Mouse (Mus musculus): ENCODE measurements around the gene Chst3. TPM values are rescaled to one million over a fixed set of nuclear protein-coding genes. Genes with fewer than 3 reads are reported as not detected.
A peak's percentile ranks its signal among the peaks of the same experiment; 100 is the strongest.
"Not testable (repeated sequence)": the region's sequence is repeated elsewhere in the genome, so short reads cannot be mapped to it uniquely, and the experiment has no call there.

Chst3 gene
- polyA plus RNA-seq, 1 experiment from 2014 or later: 1.0 TPM

DNA sequence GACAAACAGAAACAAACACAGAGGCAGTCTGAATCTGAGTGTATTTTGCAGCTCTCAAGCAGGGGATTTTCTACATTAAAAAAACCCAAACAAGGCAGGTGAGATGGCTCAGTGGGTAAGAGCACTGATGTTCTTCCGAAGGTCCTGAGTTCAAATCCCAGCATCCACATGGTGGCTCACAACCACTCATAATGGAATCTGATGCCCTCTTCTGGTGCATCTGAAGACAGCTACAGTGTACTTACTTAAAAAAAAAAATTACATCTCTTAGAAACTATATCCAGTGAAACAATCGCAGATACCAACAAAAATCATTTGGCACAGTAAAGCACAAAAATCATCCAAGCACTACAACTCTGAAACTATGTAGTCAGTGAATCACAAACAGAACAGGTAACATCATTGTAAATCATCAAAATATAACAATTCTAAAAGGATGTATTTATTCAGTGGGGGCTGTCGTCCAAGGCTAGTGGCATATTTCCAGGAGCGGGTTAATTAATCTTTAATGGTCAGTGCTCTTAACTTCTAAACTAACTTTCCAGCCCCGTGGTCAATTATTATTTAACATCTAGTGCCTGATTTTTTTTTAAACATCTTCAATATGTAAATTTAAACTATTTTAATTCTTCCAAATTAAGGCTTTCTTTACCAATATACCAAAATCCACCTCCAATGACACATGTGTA, 2.7 kb upstream of the Chst3 start:
- H3K27me3 ChIP-seq (ENCODE audit: control insufficient read depth, insufficient read depth, low read length); H3K4me2 ChIP-seq (replicated peaks; ENCODE audit: low read depth, low read length); H3K4me3 ChIP-seq (ENCODE audit: low read length); H3K36me3 ChIP-seq (ENCODE audit: control insufficient read depth, insufficient read depth, low read length); H3K27ac ChIP-seq (ENCODE audit: low read depth, low read length); ATAC-seq (ENCODE audit: low FRiP score, low TSS enrichment); H3K9ac ChIP-seq (ENCODE audit: low read depth, low read length); H3K4me1 ChIP-seq (ENCODE audit: control insufficient read depth, insufficient read depth, low read length); H3K9me3 ChIP-seq (ENCODE audit: control insufficient read depth, low read length): not testable (repeated sequence)
- 87% methylated on average over 5 of the region's 5 CpGs for WGBS

DNA sequence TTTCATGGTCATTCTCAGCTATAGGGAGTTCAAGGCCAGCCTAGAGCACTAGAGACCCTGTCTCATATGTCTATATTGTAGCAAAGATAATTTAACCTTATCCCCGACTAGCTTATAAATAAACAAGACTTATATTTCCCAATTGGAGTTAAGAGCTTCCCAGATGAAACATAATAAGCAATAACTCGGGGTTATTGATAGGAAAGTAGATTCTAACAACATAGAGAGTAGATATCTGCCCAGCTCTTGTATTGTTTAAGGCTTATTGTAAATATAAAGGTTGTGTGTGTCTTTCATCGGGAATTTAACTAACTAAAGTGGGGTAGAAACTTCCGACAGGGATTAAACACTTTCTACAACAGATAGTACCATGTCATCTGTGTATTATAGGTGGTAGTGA, 1.5 kb upstream of the Chst3 start:
- 88% methylated on average over 4 of the region's 4 CpGs for WGBS
- H3K9me3 ChIP-seq (ENCODE audit: control insufficient read depth, low read length): no peaks in the 10 kb centered on the region
- H3K4me3 ChIP-seq (ENCODE audit: low read length): no peak overlapping the region
- H3K27ac ChIP-seq (ENCODE audit: low read depth, low read length): no peak overlapping the region
- H3K4me2 ChIP-seq (replicated peaks; ENCODE audit: low read depth, low read length): no peak overlapping the region
- no peak overlapping the region for H3K9ac ChIP-seq (ENCODE audit: low read depth, low read length)
- no peak for ATAC-seq (ENCODE audit: low FRiP score, low TSS enrichment)
- no peaks in the 10 kb centered on the region for H3K4me1 ChIP-seq (ENCODE audit: control insufficient read depth, insufficient read depth, low read length)
- H3K27me3 ChIP-seq (ENCODE audit: control insufficient read depth, insufficient read depth, low read length): peaks cover 7% of the 10 kb centered on the region; the same call in 1 of the 2 replicates
- no peaks in the 10 kb centered on the region for H3K36me3 ChIP-seq (ENCODE audit: control insufficient read depth, insufficient read depth, low read length)

DNA sequence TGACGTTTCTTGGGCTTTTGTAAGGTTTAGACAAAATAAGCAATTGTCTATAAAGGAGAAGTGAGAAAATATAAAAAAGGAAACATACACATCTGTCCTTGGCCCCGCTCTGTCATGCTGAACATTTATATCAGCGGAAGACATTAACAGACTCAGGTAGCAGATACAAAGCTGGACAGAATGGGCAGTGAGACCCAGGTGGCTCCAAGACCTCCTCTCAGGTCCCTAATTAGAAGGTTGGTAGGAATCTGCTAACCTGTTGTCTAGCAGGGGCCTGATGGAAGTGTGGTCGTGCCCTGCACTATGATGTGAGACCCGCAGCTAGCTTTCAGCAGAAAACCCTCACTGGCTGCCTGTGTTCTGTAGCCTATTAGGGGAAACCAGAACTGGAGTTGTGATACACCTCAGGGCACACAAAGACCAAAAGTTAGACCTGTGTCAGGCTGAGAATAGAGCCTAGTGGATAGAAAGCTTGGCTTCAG, 1.0 kb upstream of the Chst3 start:
- Histone ChIP-seq H3K36me3 (ENCODE audit: control insufficient read depth, insufficient read depth, low read length) (no peaks in the 10 kb centered on the region), H3K9me3 (ENCODE audit: control insufficient read depth, low read length) (no peaks in the 10 kb centered on the region), H3K9ac (ENCODE audit: low read depth, low read length) (no peak overlapping the region), H3K27ac (ENCODE audit: low read depth, low read length) (no peak overlapping the region), H3K4me1 (ENCODE audit: control insufficient read depth, insufficient read depth, low read length) (no peaks in the 10 kb centered on the region), H3K4me2 (replicated peaks; ENCODE audit: low read depth, low read length) (no peak overlapping the region), H3K4me3 (ENCODE audit: low read length) (no peak overlapping the region), H3K27me3 (ENCODE audit: control insufficient read depth, insufficient read depth, low read length) (peaks cover 7% of the 10 kb centered on the region; the same call in 1 of the 2 replicates)
- WGBS: 77% methylated on average over 5 of the region's 5 CpGs
- ATAC-seq (ENCODE audit: low FRiP score, low TSS enrichment): no peak

DNA sequence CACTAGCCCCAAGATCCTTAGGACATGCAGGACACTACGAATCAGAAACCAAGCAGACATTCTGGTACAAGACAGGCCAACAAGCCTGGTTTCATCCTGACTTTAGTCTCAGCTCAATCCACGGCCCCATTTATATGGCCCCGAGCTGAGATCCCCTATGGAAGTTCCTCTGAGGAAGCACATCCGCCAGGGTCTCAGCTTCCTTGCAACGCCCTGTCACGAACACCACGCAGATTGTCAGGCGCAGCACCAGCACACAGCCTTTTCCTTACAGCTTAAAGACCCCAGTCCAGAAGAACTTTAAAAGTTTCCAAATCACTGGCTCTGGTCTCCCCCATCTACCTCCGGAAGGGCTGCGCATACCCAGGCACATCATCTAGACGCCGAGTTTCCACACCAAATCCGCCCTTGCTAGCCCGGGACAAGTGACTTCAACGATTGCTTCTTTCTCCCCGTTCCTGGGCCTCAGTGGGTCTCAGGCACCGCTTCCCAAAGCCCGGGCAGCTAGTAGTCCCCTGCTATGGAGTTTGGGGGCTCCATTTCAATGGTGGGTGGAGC, 948 bp downstream of the Chst3 start:
- H3K9me3 ChIP-seq (ENCODE audit: control insufficient read depth, low read length): no peaks in the 10 kb centered on the region
- peaks cover 7% of the 10 kb centered on the region for H3K4me1 ChIP-seq (ENCODE audit: control insufficient read depth, insufficient read depth, low read length)
- peak overlapping the region; percentile 81 for H3K9ac ChIP-seq (ENCODE audit: low read depth, low read length)
- H3K4me3 ChIP-seq (ENCODE audit: low read length): peak overlapping the region; percentile 70
- peak overlapping the region; percentile 71 for H3K27ac ChIP-seq (ENCODE audit: low read depth, low read length)
- WGBS: 5% methylated on average over 18 of the region's 18 CpGs
- peak overlapping the region; percentile 91 for H3K4me2 ChIP-seq (replicated peaks; ENCODE audit: low read depth, low read length)
- no peaks in the 10 kb centered on the region for H3K36me3 ChIP-seq (ENCODE audit: control insufficient read depth, insufficient read depth, low read length)
- peaks cover 7% of the 10 kb centered on the region; the same call in 1 of the 2 replicates for H3K27me3 ChIP-seq (ENCODE audit: control insufficient read depth, insufficient read depth, low read length)
- ATAC-seq (ENCODE audit: low FRiP score, low TSS enrichment): no peak

DNA sequence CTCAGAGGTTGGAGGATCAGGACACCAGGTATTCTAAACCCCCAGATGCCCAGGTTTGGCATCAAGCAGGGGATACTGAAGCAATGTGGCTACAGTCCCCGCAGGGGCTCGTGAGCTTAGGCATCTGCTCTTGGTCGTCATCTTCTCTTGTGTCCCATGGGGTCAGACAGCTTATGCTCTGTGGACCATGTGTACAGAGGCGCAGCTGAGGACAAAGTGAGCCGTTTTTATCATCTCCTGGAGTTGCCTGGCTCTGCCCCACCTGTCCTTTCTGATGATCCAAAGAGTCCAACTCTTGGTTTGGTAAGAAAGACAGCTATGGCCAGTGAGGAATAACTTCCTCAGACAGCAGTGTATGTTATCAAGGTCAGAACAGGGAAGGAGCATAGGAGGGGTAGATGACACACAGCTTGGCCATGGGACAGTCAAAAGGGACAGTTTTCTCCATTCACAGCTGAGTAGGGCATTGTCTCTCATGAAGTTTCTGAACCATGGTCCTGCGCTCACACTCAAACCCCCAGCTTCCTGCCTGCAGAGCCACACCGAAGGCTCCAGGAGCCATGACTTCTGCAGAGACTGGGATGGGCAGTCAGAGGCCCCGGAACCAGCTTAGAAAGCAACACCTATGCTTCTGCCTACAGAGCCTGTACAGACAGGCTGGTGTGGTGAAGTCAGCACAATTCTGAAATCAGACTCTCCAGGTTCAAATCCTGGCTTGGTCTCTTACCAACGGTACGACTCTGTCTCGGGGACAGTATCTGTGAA, 2.5 kb downstream of the Chst3 start:
- WGBS: 89% methylated on average over 11 of the region's 11 CpGs
- H3K27me3 ChIP-seq (ENCODE audit: control insufficient read depth, insufficient read depth, low read length): peaks cover 7% of the 10 kb centered on the region; the same call in 1 of the 2 replicates
- H3K4me3 ChIP-seq (ENCODE audit: low read length): no peak overlapping the region
- ATAC-seq (ENCODE audit: low FRiP score, low TSS enrichment): no peak
- H3K9ac ChIP-seq (ENCODE audit: low read depth, low read length): no peak overlapping the region
- H3K36me3 ChIP-seq (ENCODE audit: control insufficient read depth, insufficient read depth, low read length): no peaks in the 10 kb centered on the region
- H3K4me2 ChIP-seq (replicated peaks; ENCODE audit: low read depth, low read length): no peak overlapping the region
- H3K27ac ChIP-seq (ENCODE audit: low read depth, low read length): no peak overlapping the region
- H3K9me3 ChIP-seq (ENCODE audit: control insufficient read depth, low read length): no peaks in the 10 kb centered on the region
- peaks cover 16% of the 10 kb centered on the region for H3K4me1 ChIP-seq (ENCODE audit: control insufficient read depth, insufficient read depth, low read length)

DNA sequence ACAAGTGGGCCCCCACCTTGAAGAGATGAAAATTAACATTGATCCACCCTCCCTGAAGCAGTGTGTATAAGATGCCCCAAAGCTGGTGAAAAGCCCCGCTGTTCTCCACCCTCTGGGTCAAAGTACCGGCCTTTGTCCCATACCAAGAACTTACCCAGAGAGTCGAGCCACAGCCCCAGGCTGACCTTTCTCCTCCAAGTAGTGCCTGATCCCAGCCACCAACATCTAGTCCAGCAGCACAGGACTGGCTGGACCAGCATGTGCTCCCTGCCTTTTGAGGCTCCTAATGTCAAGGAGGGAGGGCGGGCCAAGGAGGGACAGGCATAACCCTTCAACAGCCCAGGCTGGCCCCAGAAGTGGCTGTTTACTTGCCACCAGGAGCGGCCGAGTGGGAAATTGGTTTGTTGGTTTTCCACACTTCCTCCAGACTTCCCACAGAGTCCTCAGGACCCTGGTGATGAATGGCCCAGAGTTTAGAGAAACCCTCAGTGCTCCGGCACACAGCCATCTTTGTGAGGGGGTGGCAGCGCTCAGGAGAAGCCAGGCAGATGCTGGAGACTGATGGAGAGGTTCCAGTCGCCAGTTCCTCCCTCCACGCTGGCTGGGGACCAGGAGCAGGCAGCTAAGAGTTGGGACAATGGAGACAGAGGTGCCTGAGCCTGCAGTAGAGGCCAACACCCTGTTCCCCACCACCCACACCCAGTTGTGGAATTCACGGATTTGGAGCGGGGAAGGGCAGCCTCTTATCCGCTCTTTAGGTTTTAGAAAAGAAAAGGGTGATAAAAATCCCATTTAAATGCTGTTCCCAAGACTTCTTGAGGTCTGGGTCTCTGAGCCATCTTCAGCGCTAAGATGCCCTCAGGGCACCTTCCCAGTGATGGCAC, 3.7 kb downstream of the Chst3 start:
- ATAC-seq (ENCODE audit: low FRiP score, low TSS enrichment): no peak
- peaks cover 16% of the 10 kb centered on the region for H3K4me1 ChIP-seq (ENCODE audit: control insufficient read depth, insufficient read depth, low read length)
- peaks cover 7% of the 10 kb centered on the region; the same call in 1 of the 2 replicates for H3K27me3 ChIP-seq (ENCODE audit: control insufficient read depth, insufficient read depth, low read length)
- WGBS: 61% methylated on average over 14 of the region's 14 CpGs
- no peak overlapping the region for H3K9ac ChIP-seq (ENCODE audit: low read depth, low read length)
- no peaks in the 10 kb centered on the region for H3K36me3 ChIP-seq (ENCODE audit: control insufficient read depth, insufficient read depth, low read length)
- H3K4me2 ChIP-seq (replicated peaks; ENCODE audit: low read depth, low read length): no peak overlapping the region
- no peak overlapping the region for H3K4me3 ChIP-seq (ENCODE audit: low read length)
- H3K9me3 ChIP-seq (ENCODE audit: control insufficient read depth, low read length): no peaks in the 10 kb centered on the region
- no peak overlapping the region for H3K27ac ChIP-seq (ENCODE audit: low read depth, low read length)

DNA sequence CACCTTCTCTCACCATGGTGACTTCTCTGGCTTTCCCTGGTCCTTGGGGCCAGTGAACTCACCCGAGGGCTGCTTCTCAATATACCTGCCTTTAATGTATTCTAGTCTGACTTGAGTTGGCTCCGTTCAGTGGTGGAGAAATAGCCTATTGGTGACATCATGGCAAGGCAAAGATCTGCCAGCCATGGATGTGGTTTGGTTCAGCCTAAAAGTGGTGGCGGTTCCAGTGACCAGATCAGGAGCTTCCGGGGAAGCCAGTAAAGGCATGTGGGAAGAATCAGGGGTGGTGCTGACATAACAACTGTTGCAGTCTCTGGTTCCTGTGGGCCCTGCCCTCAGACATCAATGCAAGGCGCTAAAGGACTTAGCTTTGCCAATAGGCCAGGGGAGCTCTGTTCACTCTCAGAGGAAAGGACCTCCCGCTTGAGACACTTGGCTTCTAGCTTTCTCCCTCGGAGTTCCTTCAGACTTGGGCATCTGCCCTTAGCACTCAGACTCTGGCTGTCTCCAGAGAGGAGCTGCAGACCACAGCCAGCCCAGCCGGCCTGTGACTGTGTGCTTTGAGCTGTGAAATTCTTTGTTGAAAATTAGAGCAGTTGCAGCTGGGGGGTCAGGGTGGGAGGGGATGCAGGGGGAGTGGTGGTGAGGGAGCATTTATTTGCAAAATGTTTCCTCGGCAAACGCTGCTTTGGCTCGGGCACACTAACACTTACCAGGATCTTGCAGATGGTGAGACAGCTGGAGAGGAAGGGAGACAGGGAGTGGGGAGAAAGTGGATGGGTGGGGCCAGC, 6.3 kb downstream of the Chst3 start:
- 0 out of 2 replicates have a peak, but pooled peaks cover 4% of the 10 kb centered on the region for H3K27me3 ChIP-seq (ENCODE audit: control insufficient read depth, insufficient read depth, low read length)
- H3K36me3 ChIP-seq (ENCODE audit: control insufficient read depth, insufficient read depth, low read length): no peaks in the 10 kb centered on the region
- ATAC-seq (ENCODE audit: low FRiP score, low TSS enrichment): peak; percentile 54; the same call in 1 of the 2 replicates
- no peak overlapping the region for H3K4me2 ChIP-seq (replicated peaks; ENCODE audit: low read depth, low read length)
- H3K4me1 ChIP-seq (ENCODE audit: control insufficient read depth, insufficient read depth, low read length): peaks cover 16% of the 10 kb centered on the region
- no peak overlapping the region for H3K9ac ChIP-seq (ENCODE audit: low read depth, low read length)
- WGBS: 37% methylated on average over 11 of the region's 11 CpGs
- no peak overlapping the region for H3K4me3 ChIP-seq (ENCODE audit: low read length)
- no peaks in the 10 kb centered on the region for H3K9me3 ChIP-seq (ENCODE audit: control insufficient read depth, low read length)
- H3K27ac ChIP-seq (ENCODE audit: low read depth, low read length): peak overlapping the region; percentile 30; the same call in 1 of the 2 replicates

DNA sequence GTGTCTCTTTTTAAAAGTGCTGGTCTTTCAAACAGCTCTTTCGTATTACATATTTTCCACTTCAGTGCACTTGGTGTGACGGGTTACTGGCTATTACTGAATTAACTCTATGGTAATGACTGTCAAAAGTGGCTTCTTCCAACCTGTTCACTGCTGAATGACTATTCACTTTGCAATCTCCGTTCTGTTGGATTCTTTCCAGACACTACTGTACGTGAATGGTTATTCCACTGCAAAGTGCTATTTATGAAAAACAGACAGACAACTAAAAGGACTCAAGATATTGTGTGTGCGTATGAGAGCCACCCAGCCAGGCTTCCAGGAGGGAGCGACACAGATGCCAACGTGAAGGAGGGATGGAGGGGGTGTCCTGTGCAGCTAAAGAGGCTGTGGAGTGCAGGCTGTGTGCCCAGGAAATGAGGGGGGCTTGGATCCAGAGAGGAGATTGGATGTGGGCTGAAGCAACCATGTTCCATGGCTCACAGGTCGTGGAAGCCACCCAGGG, 7.5 kb downstream of the Chst3 start:
- Histone ChIP-seq H3K9me3 (ENCODE audit: control insufficient read depth, low read length) (no peaks in the 10 kb centered on the region), H3K4me2 (replicated peaks; ENCODE audit: low read depth, low read length) (no peak overlapping the region), H3K9ac (ENCODE audit: low read depth, low read length) (no peak overlapping the region), H3K27ac (ENCODE audit: low read depth, low read length) (no peak overlapping the region), H3K4me3 (ENCODE audit: low read length) (no peak overlapping the region), H3K36me3 (ENCODE audit: control insufficient read depth, insufficient read depth, low read length) (no peaks in the 10 kb centered on the region), H3K4me1 (ENCODE audit: control insufficient read depth, insufficient read depth, low read length) (peaks cover 16% of the 10 kb centered on the region), H3K27me3 (ENCODE audit: control insufficient read depth, insufficient read depth, low read length) (no peaks in the 10 kb centered on the region)
- no peak for ATAC-seq (ENCODE audit: low FRiP score, low TSS enrichment)
- 70% methylated on average over 8 of the region's 8 CpGs for whole genome bisulfite sequencing

Data from kidney, embryonic 14.5 days (tissue).